Mouse (Mus musculus) neural tube, embryonic 11.5 days (tissue): ENCODE data around the gene Atp2c2. TPM values are rescaled to one million over a fixed set of nuclear protein-coding genes. Genes with fewer than 3 reads are reported as not detected.

Experiments
- ATAC-seq: fragments of 200-750 bp; cut with Nextera tagmentation; 2 replicates; pipeline ENCODE4 v1.8.0; 2017; ENCODE audit warnings: moderate number of reproducible peaks, mild to moderate bottlenecking, moderate TSS enrichment, moderate library complexity; ENCODE audit not compliant: insufficient read depth, low FRiP score, low TSS enrichment
- DNase-seq: peaks from one replicate; pipeline ENCODE4 v3.0.0-alpha.2; 2015; ENCODE audit warnings: low spot score
- H3K27ac ChIP-seq: fragments of 300-500 bp; sonication (generic); 2 replicates; pipeline ENCODE4 v1.5.1; 2014; ENCODE audit warnings: low read depth, mild to moderate bottlenecking, low read length
- H3K27me3 ChIP-seq: fragments of 300-500 bp; sonication (generic); 2 replicates; pipeline ENCODE4 v1.6.1; 2014; ENCODE audit warnings: mild to moderate bottlenecking, low read length, mixed read lengths; ENCODE audit not compliant: control insufficient read depth, insufficient read depth
- H3K36me3 ChIP-seq: fragments of 300-500 bp; sonication (generic); 2 replicates; pipeline ENCODE4 v1.6.1; 2014; ENCODE audit warnings: mild to moderate bottlenecking, low read length, moderate library complexity, mixed read lengths; ENCODE audit not compliant: control insufficient read depth, insufficient read depth
- H3K4me1 ChIP-seq: fragments of 300-500 bp; sonication (generic); 2 replicates; pipeline ENCODE4 v1.6.1; 2014; ENCODE audit warnings: low read length, mixed read lengths; ENCODE audit not compliant: control insufficient read depth, insufficient read depth
- H3K4me2 ChIP-seq: fragments of 300-500 bp; sonication (generic); 2 replicates; pipeline ENCODE4 v1.6.1; 2014; ENCODE audit warnings: low read depth, mild to moderate bottlenecking, moderate library complexity
- H3K4me3 ChIP-seq: fragments of 300-500 bp; sonication (generic); 2 replicates; pipeline ENCODE4 v1.5.1; 2014; ENCODE audit warnings: low read depth, low read length
- H3K9ac ChIP-seq: fragments of 300-500 bp; sonication (generic); 2 replicates; pipeline ENCODE4 v1.6.1; 2014; ENCODE audit warnings: mild to moderate bottlenecking, low read length
- H3K9me3 ChIP-seq: fragments of 300-500 bp; sonication (generic); 2 replicates; pipeline ENCODE4 v1.6.1; 2016; ENCODE audit warnings: low read length; ENCODE audit not compliant: control insufficient read depth
- WGBS: fragments of 180-500 bp; shearing (Covaris S2); extraction: QIAGEN DNeasy Blood & Tissue Kit; methylation state at CpG from one replicate; pipeline ENCODE4 v1.1.7; 2014; 5-methylcytosine and 5-hydroxymethylcytosine counted together
- polyA plus RNA-seq: library from polyadenylated mRNA; unstranded; fragments of >200 nt; fragmentation: Nextera tagmentation; extraction: Ambion mirVana; gene quantifications from 2 replicates; pipeline ENCODE4 v1.2.1, GENCODE M21; 2014

Atp2c2 gene
- polyA plus RNA-seq, 1 experiment from 2014 or later = 1.0 TPM

GRCm38 (mm10) chr8:119783579-119783978 is 83.8 kb downstream of the Atp2c2 start:
- Histone ChIP-seq H3K9me3 (no peaks in the 10 kb centered on the region), H3K27ac (no peak overlapping the region), H3K9ac (no peak overlapping the region; the same call in 1 of the 2 replicates), H3K36me3 (no peaks in the 10 kb centered on the region), H3K27me3 (no peaks in the 10 kb centered on the region), H3K4me2 (no peak overlapping the region), H3K4me1 (peaks cover 7% of the 10 kb centered on the region; the same call in 1 of the 2 replicates), H3K4me3 (no peak overlapping the region)
- no peak for DNase-seq
- ATAC-seq = no peak
- WGBS = 72% methylated on average over 6 of the region's 6 CpGs

GRCm38 (mm10) chr8:119784141-119784574 is 84.3 kb downstream of the Atp2c2 start:
- DNase-seq (no peak), ATAC-seq (no peak)
- no peaks in the 10 kb centered on the region for H3K27me3 ChIP-seq
- H3K36me3 ChIP-seq = no peaks in the 10 kb centered on the region
- no peak overlapping the region for H3K9ac ChIP-seq
- 37% methylated on average over 9 of the region's 9 CpGs for WGBS
- peaks cover 7% of the 10 kb centered on the region; the same call in 1 of the 2 replicates for H3K4me1 ChIP-seq
- no peak overlapping the region for H3K4me3 ChIP-seq
- no peak overlapping the region for H3K4me2 ChIP-seq
- H3K9me3 ChIP-seq = no peaks in the 10 kb centered on the region
- H3K27ac ChIP-seq = no peak overlapping the region

- no peak overlapping the region for H3K4me2 ChIP-seq
- H3K36me3 ChIP-seq = no peaks in the 10 kb centered on the region
- H3K4me1 ChIP-seq = peaks cover 7% of the 10 kb centered on the region; the same call in 1 of the 2 replicates
- no peak for DNase-seq
- ATAC-seq = no peak
- WGBS = 75% methylated on average over 7 of the region's 7 CpGs
- no peak overlapping the region for H3K9ac ChIP-seq
- no peak overlapping the region for H3K27ac ChIP-seq
- H3K9me3 ChIP-seq = no peaks in the 10 kb centered on the region
- no peaks in the 10 kb centered on the region for H3K27me3 ChIP-seq
- H3K4me3 ChIP-seq = no peak overlapping the region
Measured at GRCm38 (mm10) chr8:119784676-119785075, 84.9 kb downstream of the Atp2c2 start.

- Histone ChIP-seq H3K36me3 (no peaks in the 10 kb centered on the region), H3K27me3 (no peaks in the 10 kb centered on the region), H3K9ac (no peak overlapping the region), H3K4me2 (0 out of 2 replicates have a peak overlapping the region, but pooled peaks have one; percentile 6), H3K27ac (peak overlapping the region; percentile 72), H3K4me3 (no peak overlapping the region), H3K4me1 (peaks cover 10% of the 10 kb centered on the region; the same call in 1 of the 2 replicates), H3K9me3 (no peaks in the 10 kb centered on the region)
- WGBS = 36% methylated on average over 17 of the region's 18 CpGs
- peak; percentile 42 for DNase-seq
- peak; percentile 56 for ATAC-seq
Measured at GRCm38 (mm10) chr8:119785764-119786405, 86.1 kb downstream of the Atp2c2 start.

- H3K9me3 ChIP-seq = no peaks in the 10 kb centered on the region
- peaks cover 20% of the 10 kb centered on the region for H3K4me1 ChIP-seq
- H3K27me3 ChIP-seq = no peaks in the 10 kb centered on the region
- no peak overlapping the region for H3K4me3 ChIP-seq
- H3K27ac ChIP-seq = no peak overlapping the region
- no peaks in the 10 kb centered on the region for H3K36me3 ChIP-seq
- 71% methylated on average over 3 of the region's 3 CpGs for WGBS
- H3K9ac ChIP-seq = no peak overlapping the region
- ATAC-seq = no peak
- no peak overlapping the region for H3K4me2 ChIP-seq
- DNase-seq = no peak
Measured at GRCm38 (mm10) chr8:119786871-119787270, 87.1 kb downstream of the Atp2c2 start.

- no peak for DNase-seq
- no peaks in the 10 kb centered on the region for H3K9me3 ChIP-seq
- WGBS = 65% methylated on average over 4 of the region's 4 CpGs
- no peak overlapping the region for H3K27ac ChIP-seq
- H3K4me3 ChIP-seq = no peak overlapping the region
- no peaks in the 10 kb centered on the region for H3K36me3 ChIP-seq
- no peak for ATAC-seq
- no peak overlapping the region for H3K4me2 ChIP-seq
- no peaks in the 10 kb centered on the region for H3K27me3 ChIP-seq
- H3K9ac ChIP-seq = no peak overlapping the region
- peaks cover 25% of the 10 kb centered on the region for H3K4me1 ChIP-seq
Measured at GRCm38 (mm10) chr8:119787341-119787740, 87.5 kb downstream of the Atp2c2 start.

GRCm38 (mm10) chr8:119788607-119789381 is 89.0 kb downstream of the Atp2c2 start:
- Histone ChIP-seq H3K4me1 (peaks cover 27% of the 10 kb centered on the region), H3K4me3 (no peak overlapping the region), H3K36me3 (no peaks in the 10 kb centered on the region), H3K4me2 (no peak overlapping the region), H3K9me3 (no peaks in the 10 kb centered on the region), H3K9ac (no peak overlapping the region), H3K27me3 (no peaks in the 10 kb centered on the region), H3K27ac (no peak overlapping the region)
- 66% methylated on average over 9 of the region's 9 CpGs for whole genome bisulfite sequencing
- DNase-seq (no peak), ATAC-seq (no peak)

GRCm38 (mm10) chr8:119789581-119789980 is 89.8 kb downstream of the Atp2c2 start:
- no peak for ATAC-seq
- Histone ChIP-seq H3K4me3 (no peak overlapping the region), H3K27ac (no peak overlapping the region), H3K4me1 (peaks cover 27% of the 10 kb centered on the region), H3K4me2 (no peak overlapping the region), H3K9me3 (no peaks in the 10 kb centered on the region), H3K27me3 (no peaks in the 10 kb centered on the region), H3K9ac (no peak overlapping the region), H3K36me3 (no peaks in the 10 kb centered on the region)
- no peak for DNase-seq
- 86% methylated on average over 7 of the region's 7 CpGs for WGBS
